Mouse (Mus musculus): ENCODE results near the gene Gli1. TPM values are rescaled to one million over a fixed set of nuclear protein-coding genes. Genes with fewer than 3 reads are reported as not detected.

Gli1 gene
- total and polyA plus RNA-seq, 3 experiments, result 0.91 to 2.4 (median 0.96) TPM

DNA sequence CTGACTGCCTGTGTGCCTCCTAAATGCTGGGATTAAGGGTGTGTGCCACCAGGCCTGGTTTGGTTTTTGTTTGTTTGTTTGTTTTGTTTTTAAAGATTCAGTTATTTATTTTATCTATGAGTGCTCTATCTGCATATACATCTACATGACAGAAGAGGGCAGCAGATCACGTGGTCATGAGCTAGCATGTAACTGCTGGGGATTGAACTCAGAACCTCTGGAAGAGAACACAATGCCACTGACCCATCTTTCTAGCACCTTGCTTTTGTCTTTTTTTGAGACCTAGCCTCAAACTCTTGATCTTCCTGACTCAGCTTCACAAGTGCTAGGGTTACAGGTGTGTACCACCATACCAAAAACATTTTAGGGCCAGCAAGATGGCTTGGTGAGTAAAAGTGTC is 6.5 kb downstream of the Gli1 start:
- intact Hi-C loops (cut with DNase I), result no loop called here
- TF ChIP-seq POLR2A (IDR thresholded peaks at IDR 0.05; ENCODE audit: insufficient read depth, low read depth, low read length), result no peak
- peak; percentile 25 for TF ChIP-seq CTCF (IDR thresholded peaks at IDR 0.05)
- no peaks in the 10 kb centered on the region for H3K36me3 ChIP-seq (ENCODE audit: control insufficient read depth, insufficient read depth, low read length)
- no peak overlapping the region for H3K4me3 ChIP-seq
- H3K27ac ChIP-seq, result no peak overlapping the region
- 43% methylated on average over 1 of the region's 1 CpGs for WGBS
- no peaks in the 10 kb centered on the region for H3K79me2 ChIP-seq (replicated peaks; ENCODE audit: control insufficient read depth, insufficient read depth, low read length)
- no peaks in the 10 kb centered on the region for H3K4me1 ChIP-seq (ENCODE audit: control insufficient read depth, insufficient read depth, low read length)
- DNase-seq, result no peak
- no peak overlapping the region for H3K9ac ChIP-seq (ENCODE audit: low read depth, low read length)
- H3K27me3 ChIP-seq (ENCODE audit: control insufficient read depth, insufficient read depth, low read length), result peaks cover 3% of the 10 kb centered on the region; the same call in 1 of the 2 replicates

DNA sequence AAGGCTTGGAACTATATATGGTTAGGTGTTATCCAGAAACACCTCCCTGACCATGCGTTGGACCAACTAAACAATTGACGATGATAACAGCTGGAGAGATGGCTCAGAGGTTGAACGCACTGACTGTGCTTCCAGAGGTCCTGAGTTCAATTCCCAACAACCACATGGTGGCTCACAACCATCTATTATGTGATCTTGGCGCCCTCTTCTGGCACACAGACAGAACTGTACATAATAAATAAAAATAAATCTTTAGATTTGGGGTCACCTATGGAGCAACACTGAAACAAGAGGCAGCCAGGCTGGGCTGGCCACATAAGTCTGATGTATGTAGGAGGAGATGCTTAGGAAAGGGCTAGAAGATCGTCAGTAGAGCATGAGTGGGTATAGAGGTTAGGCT is 8.6 kb downstream of the Gli1 start:
- Histone ChIP-seq H3K4me1 (ENCODE audit: control insufficient read depth, insufficient read depth, low read length) (no peaks in the 10 kb centered on the region), H3K27ac (no peak overlapping the region), H3K4me3 (no peak overlapping the region), H3K9ac (ENCODE audit: low read depth, low read length) (no peak overlapping the region), H3K27me3 (ENCODE audit: control insufficient read depth, insufficient read depth, low read length) (peaks cover 3% of the 10 kb centered on the region; the same call in 1 of the 2 replicates), H3K36me3 (ENCODE audit: control insufficient read depth, insufficient read depth, low read length) (no peaks in the 10 kb centered on the region), H3K79me2 (replicated peaks; ENCODE audit: control insufficient read depth, insufficient read depth, low read length) (no peaks in the 10 kb centered on the region)
- no peak for DNase-seq
- 56% methylated on average over 5 of the region's 5 CpGs for WGBS
- intact Hi-C loops (cut with DNase I), result no loop called here
- TF ChIP-seq CTCF (IDR thresholded peaks at IDR 0.05) (peak; percentile 55), EP300 (IDR thresholded peaks at IDR 0.05; ENCODE audit: insufficient read depth, low read depth, low read length) (no peak), POLR2A (IDR thresholded peaks at IDR 0.05; ENCODE audit: insufficient read depth, low read depth, low read length) (no peak)

DNA sequence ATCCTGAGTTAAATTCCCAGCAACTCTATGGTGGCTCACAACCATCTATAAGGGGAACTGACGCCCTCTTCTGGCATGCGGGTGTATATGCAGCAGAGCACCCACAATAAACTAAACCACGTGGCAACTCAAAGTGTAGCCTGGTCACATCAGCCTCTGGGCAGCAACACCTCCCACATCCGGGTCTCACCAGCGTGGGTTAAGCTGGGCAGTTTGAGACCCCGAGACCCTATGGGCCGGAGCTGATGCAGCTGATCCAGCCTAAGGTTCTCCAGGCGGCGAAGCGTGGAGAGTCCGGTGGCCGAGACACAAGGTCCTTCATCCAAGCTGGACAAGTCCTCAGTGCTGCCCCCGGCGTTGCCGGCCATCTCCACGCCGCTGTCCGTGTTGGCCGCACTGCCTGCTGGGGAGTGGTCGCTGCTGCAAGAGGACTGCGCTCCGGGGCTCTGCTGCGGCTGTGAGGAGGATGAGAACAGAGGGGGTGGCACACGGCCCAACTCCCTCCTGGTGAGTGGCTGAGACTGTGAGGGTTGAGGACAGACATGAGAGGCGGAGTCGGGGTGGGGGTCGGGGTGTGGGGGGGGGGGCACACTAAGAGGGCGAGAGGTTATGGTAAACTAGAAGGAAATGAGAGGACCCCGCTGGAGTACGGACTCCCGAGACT is 9.4 kb downstream of the Gli1 start:
- Histone ChIP-seq H3K27ac (no peak overlapping the region), H3K36me3 (ENCODE audit: control insufficient read depth, insufficient read depth, low read length) (no peaks in the 10 kb centered on the region), H3K27me3 (ENCODE audit: control insufficient read depth, insufficient read depth, low read length) (peaks cover 3% of the 10 kb centered on the region; the same call in 1 of the 2 replicates), H3K9ac (ENCODE audit: low read depth, low read length) (no peak overlapping the region), H3K79me2 (replicated peaks; ENCODE audit: control insufficient read depth, insufficient read depth, low read length) (no peaks in the 10 kb centered on the region), H3K4me3 (no peak overlapping the region), H3K4me1 (ENCODE audit: control insufficient read depth, insufficient read depth, low read length) (no peaks in the 10 kb centered on the region)
- no peak for TF ChIP-seq POLR2A (IDR thresholded peaks at IDR 0.05; ENCODE audit: insufficient read depth, low read depth, low read length)
- TF ChIP-seq CTCF (IDR thresholded peaks at IDR 0.05), result peak; percentile 16; the same call in 1 of the 2 replicates
- intact Hi-C loops (cut with DNase I), result no loop called here
- WGBS, result 35% methylated on average over 31 of the region's 31 CpGs
- no peak for DNase-seq

DNA sequence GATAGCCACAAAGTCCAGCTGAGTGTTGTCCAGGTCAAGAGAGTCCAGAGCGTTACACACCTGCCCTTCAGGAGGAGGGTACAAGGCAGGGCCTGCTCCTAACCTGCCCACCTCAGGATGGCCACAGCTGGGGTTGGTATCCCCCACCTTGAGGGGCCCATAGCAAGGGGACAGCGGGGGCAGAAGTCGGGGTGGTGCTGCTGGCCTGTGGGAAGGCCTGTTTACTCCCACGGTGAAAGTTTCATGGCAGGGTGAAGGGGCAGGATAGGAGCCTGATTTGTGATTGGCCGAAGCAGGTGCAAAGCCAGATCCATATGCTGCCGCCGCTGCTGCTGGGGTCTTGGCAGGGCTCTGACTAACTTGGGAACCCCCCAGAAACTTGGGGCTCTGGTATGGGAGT is 11.6 kb downstream of the Gli1 start:
- Histone ChIP-seq H3K36me3 (ENCODE audit: control insufficient read depth, insufficient read depth, low read length) (no peaks in the 10 kb centered on the region), H3K4me3 (no peak overlapping the region), H3K9ac (ENCODE audit: low read depth, low read length) (no peak overlapping the region), H3K79me2 (replicated peaks; ENCODE audit: control insufficient read depth, insufficient read depth, low read length) (no peaks in the 10 kb centered on the region), H3K27me3 (ENCODE audit: control insufficient read depth, insufficient read depth, low read length) (peaks cover 5% of the 10 kb centered on the region; the same call in 1 of the 2 replicates), H3K27ac (no peak overlapping the region), H3K4me1 (ENCODE audit: control insufficient read depth, insufficient read depth, low read length) (no peaks in the 10 kb centered on the region)
- WGBS, result 72% methylated on average over 7 of the region's 7 CpGs
- intact Hi-C loops (cut with DNase I), result no loop called here
- TF ChIP-seq CTCF (IDR thresholded peaks at IDR 0.05) (no peak), POLR2A (IDR thresholded peaks at IDR 0.05; ENCODE audit: insufficient read depth, low read depth, low read length) (no peak), EP300 (IDR thresholded peaks at IDR 0.05; ENCODE audit: insufficient read depth, low read depth, low read length) (no peak)
- DNase-seq, result no peak

DNA sequence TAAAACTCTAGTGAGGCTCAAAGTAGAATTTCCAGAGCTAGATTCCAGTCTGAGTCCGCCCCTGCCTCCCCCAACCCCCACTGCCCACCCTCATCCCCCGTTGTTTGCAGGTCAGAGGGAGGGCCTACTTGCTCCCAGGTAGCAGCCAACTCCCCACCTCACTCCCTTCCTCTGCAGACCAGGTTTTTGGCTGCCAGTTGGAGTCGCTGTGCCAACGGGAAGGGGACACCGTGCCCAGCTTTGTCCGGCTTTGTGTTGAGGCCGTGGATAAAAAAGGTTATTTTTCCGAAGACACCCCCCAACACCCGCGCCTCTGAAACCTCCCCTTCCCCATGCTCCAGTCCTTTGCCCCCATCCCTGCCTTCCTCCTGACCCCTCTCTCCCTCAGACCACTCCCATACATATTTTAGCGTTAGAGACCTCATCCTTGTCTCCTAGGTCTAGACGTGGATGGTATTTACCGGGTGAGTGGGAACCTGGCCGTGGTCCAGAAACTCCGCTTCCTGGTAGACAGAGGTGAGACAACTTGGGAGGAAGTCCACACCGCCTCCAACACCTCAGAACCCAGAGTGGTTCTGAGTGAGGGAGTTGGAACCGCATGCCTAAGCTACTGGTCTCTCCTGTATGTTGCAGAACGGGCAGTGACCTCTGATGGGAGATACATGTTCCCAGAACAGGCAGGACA is 14.2 kb downstream of the Gli1 start:
- no peak for DNase-seq
- no peak for TF ChIP-seq CTCF (IDR thresholded peaks at IDR 0.05)
- no peak for TF ChIP-seq EP300 (IDR thresholded peaks at IDR 0.05; ENCODE audit: insufficient read depth, low read depth, low read length)
- no peak for TF ChIP-seq POLR2A (IDR thresholded peaks at IDR 0.05; ENCODE audit: insufficient read depth, low read depth, low read length)
- Histone ChIP-seq H3K9ac (ENCODE audit: low read depth, low read length) (no peak overlapping the region), H3K4me3 (no peak overlapping the region), H3K27ac (no peak overlapping the region), H3K79me2 (replicated peaks; ENCODE audit: control insufficient read depth, insufficient read depth, low read length) (no peaks in the 10 kb centered on the region), H3K36me3 (ENCODE audit: control insufficient read depth, insufficient read depth, low read length) (no peaks in the 10 kb centered on the region), H3K4me1 (ENCODE audit: control insufficient read depth, insufficient read depth, low read length) (no peaks in the 10 kb centered on the region), H3K27me3 (ENCODE audit: control insufficient read depth, insufficient read depth, low read length) (peaks cover 2% of the 10 kb centered on the region; the same call in 1 of the 2 replicates)
- WGBS, result 45% methylated on average over 18 of the region's 18 CpGs
- intact Hi-C loops (cut with DNase I), result loop anchor here (5.0 kb wide), 1 partner anchor 155 kb away; no protein-coding TSS in a partner anchor

DNA sequence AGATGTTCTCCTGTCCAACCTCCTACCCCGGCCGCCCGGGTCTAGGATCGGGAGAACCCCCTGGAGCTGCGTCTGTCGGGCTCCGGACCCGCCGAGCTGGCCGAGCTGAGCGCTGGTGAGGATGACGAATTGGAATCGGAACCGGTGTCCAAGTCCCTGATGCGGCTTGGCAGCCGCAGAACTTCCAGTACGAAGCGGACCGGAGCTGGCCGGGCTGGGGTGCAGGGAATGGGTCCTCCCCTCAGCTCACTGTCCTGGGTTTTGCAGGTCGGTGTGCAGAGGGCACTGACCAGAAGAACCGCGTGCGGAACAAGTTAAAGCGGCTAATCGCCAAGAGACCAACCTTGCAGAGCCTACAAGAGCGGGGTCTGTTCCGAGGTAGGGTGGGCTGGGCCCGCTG is 14.9 kb downstream of the Gli1 start:
- DNase-seq, result peak in 1 of 2 experiments; percentile 47
- no peak for TF ChIP-seq CTCF (IDR thresholded peaks at IDR 0.05)
- TF ChIP-seq POLR2A (IDR thresholded peaks at IDR 0.05; ENCODE audit: insufficient read depth, low read depth, low read length), result no peak
- no peak for TF ChIP-seq EP300 (IDR thresholded peaks at IDR 0.05; ENCODE audit: insufficient read depth, low read depth, low read length)
- no peaks in the 10 kb centered on the region for H3K79me2 ChIP-seq (replicated peaks; ENCODE audit: control insufficient read depth, insufficient read depth, low read length)
- peak overlapping the region; percentile 64 for H3K9ac ChIP-seq (ENCODE audit: low read depth, low read length)
- no peaks in the 10 kb centered on the region for H3K36me3 ChIP-seq (ENCODE audit: control insufficient read depth, insufficient read depth, low read length)
- H3K27ac ChIP-seq, result peak overlapping the region; percentile 13; the same call in 1 of the 2 replicates
- H3K4me1 ChIP-seq (ENCODE audit: control insufficient read depth, insufficient read depth, low read length), result no peaks in the 10 kb centered on the region
- H3K27me3 ChIP-seq (ENCODE audit: control insufficient read depth, insufficient read depth, low read length), result peaks cover 2% of the 10 kb centered on the region; the same call in 1 of the 2 replicates
- WGBS, result 12% methylated on average over 29 of the region's 29 CpGs
- intact Hi-C loops (cut with DNase I), result loop anchor here (5.0 kb wide), 1 partner anchor 155 kb away; no protein-coding TSS in a partner anchor
- H3K4me3 ChIP-seq, result peak overlapping the region; percentile 55

Data from heart, adult 2 months (tissue).